Mouse (Mus musculus) embryonic facial prominence, embryonic 14.5 days (tissue): Measurements from ENCODE around the gene Dnmt3l. TPM values are rescaled to one million over a fixed set of nuclear protein-coding genes. Genes with fewer than 3 reads are reported as not detected.
"Not testable (repeated sequence)": the region's sequence is repeated elsewhere in the genome, so short reads cannot be mapped to it uniquely, and the experiment has no call there.

ENCODE experiments used
- ATAC-seq: fragments of 200-750 bp; cut with Nextera tagmentation; 2 replicates; pipeline ENCODE4 v1.8.0; 2017; ENCODE audit warnings: low read depth, moderate number of reproducible peaks, moderate TSS enrichment
- DNase-seq: peaks from one replicate; pipeline ENCODE4 v3.0.0-alpha.2; 2015; ENCODE audit warnings: low spot score
- H3K27ac ChIP-seq: fragments of 300-500 bp; sonication (generic); replicated peaks from 2 replicates; pipeline ENCODE4 v1.5.1; 2014; ENCODE audit warnings: low read depth, mild to moderate bottlenecking, low read length, moderate library complexity
- H3K27me3 ChIP-seq: fragments of 300-500 bp; sonication (generic); replicated peaks from 2 replicates; pipeline ENCODE4 v1.6.1; 2014; ENCODE audit warnings: low read length; ENCODE audit not compliant: control insufficient read depth, insufficient read depth
- H3K36me3 ChIP-seq: fragments of 300-500 bp; sonication (generic); 2 replicates; pipeline ENCODE4 v1.6.1; 2014; ENCODE audit warnings: low read length, mixed read lengths; ENCODE audit not compliant: control insufficient read depth, insufficient read depth
- H3K4me1 ChIP-seq: fragments of 300-500 bp; sonication (generic); 2 replicates; pipeline ENCODE4 v1.6.1; 2014; ENCODE audit warnings: antibody characterized with exemption, low read length; ENCODE audit not compliant: control insufficient read depth, insufficient read depth
- H3K4me2 ChIP-seq: fragments of 300-500 bp; sonication (generic); 2 replicates; pipeline ENCODE4 v1.6.1; 2014; ENCODE audit warnings: low read depth, mild to moderate bottlenecking, low read length, moderate library complexity, mixed read lengths
- H3K4me3 ChIP-seq: fragments of 300-500 bp; sonication (generic); 2 replicates; pipeline ENCODE4 v1.5.1; 2014; ENCODE audit warnings: low read depth, mild to moderate bottlenecking, low read length
- H3K9ac ChIP-seq: fragments of 300-500 bp; sonication (generic); 2 replicates; pipeline ENCODE4 v1.6.1; 2014; ENCODE audit warnings: low read depth, mild to moderate bottlenecking, low read length, moderate library complexity, mixed read lengths
- H3K9me3 ChIP-seq: fragments of 300-500 bp; sonication (generic); 2 replicates; pipeline ENCODE4 v1.6.1; 2016; ENCODE audit warnings: low read length; ENCODE audit not compliant: control insufficient read depth
- WGBS: fragments of 180-500 bp; shearing (Covaris S2); extraction: QIAGEN DNeasy Blood & Tissue Kit; methylation state at CpG from one replicate; pipeline ENCODE4 v1.1.7; 2014; 5-methylcytosine and 5-hydroxymethylcytosine counted together
- polyA plus RNA-seq: library from polyadenylated mRNA; unstranded; fragments of >200 nt; fragmentation: Nextera tagmentation; extraction: Ambion mirVana; gene quantifications from 2 replicates; pipeline ENCODE4 v1.2.1, GENCODE M21; 2014

Dnmt3l gene
- polyA plus RNA-seq, 1 experiment from 2014 or later = not detected

- H3K4me2 ChIP-seq = no peak overlapping the region
- H3K9me3 ChIP-seq = no peaks in the 10 kb centered on the region
- H3K4me3 ChIP-seq = no peak overlapping the region
- H3K36me3 ChIP-seq = no peaks in the 10 kb centered on the region
- 83% methylated on average over 13 of the region's 13 CpGs for WGBS
- no peaks in the 10 kb centered on the region for H3K27me3 ChIP-seq
- no peak for DNase-seq
- H3K27ac ChIP-seq = no peak overlapping the region
- H3K9ac ChIP-seq = no peak overlapping the region
- no peaks in the 10 kb centered on the region for H3K4me1 ChIP-seq
- ATAC-seq = no peak
Observed at GRCm38 (mm10) chr10:78092725-78093029, 50.9 kb downstream of the Dnmt3l start.

- no peaks in the 10 kb centered on the region for H3K9me3 ChIP-seq
- H3K36me3 ChIP-seq = no peaks in the 10 kb centered on the region
- no peak overlapping the region for H3K27ac ChIP-seq
- DNase-seq (no peak), ATAC-seq (no peak)
- H3K27me3 ChIP-seq = no peaks in the 10 kb centered on the region
- H3K4me2 ChIP-seq = no peak overlapping the region
- no peak overlapping the region for H3K4me3 ChIP-seq
- no peak overlapping the region for H3K9ac ChIP-seq
- H3K4me1 ChIP-seq = no peaks in the 10 kb centered on the region
Observed at GRCm38 (mm10) chr10:78095221-78095620, 53.5 kb downstream of the Dnmt3l start.

- H3K4me2 ChIP-seq = no peak overlapping the region
- H3K9ac ChIP-seq = no peak overlapping the region
- no peak for DNase-seq
- no peaks in the 10 kb centered on the region for H3K9me3 ChIP-seq
- H3K27me3 ChIP-seq = no peaks in the 10 kb centered on the region
- ATAC-seq = no peak
- H3K27ac ChIP-seq = no peak overlapping the region
- H3K4me3 ChIP-seq = no peak overlapping the region
- WGBS = 88% methylated on average over 5 of the region's 5 CpGs
- H3K36me3 ChIP-seq = no peaks in the 10 kb centered on the region
- 0 out of 2 replicates have a peak, but pooled peaks cover 2% of the 10 kb centered on the region for H3K4me1 ChIP-seq
Observed at GRCm38 (mm10) chr10:78095954-78096931, 54.5 kb downstream of the Dnmt3l start.

GRCm38 (mm10) chr10:78099860-78100259 lies 58.1 kb downstream of the Dnmt3l start:
- H3K9me3 ChIP-seq, H3K4me1 ChIP-seq, H3K4me2 ChIP-seq, H3K4me3 ChIP-seq, H3K9ac ChIP-seq, DNase-seq, H3K27ac ChIP-seq, H3K27me3 ChIP-seq, ATAC-seq, H3K36me3 ChIP-seq: not testable (repeated sequence)

GRCm38 (mm10) chr10:78100989-78101780 lies 59.4 kb downstream of the Dnmt3l start:
- H3K27me3 ChIP-seq = no peaks in the 10 kb centered on the region
- H3K9me3 ChIP-seq = no peaks in the 10 kb centered on the region
- WGBS = 30% methylated on average over 16 of the region's 16 CpGs
- DNase-seq = peak; percentile 41
- H3K36me3 ChIP-seq = no peaks in the 10 kb centered on the region
- peak overlapping the region; percentile 38 for H3K9ac ChIP-seq
- H3K4me2 ChIP-seq = peak overlapping the region; percentile 58
- H3K4me1 ChIP-seq = peaks cover 4% of the 10 kb centered on the region; the same call in 1 of the 2 replicates
- H3K27ac ChIP-seq = no peak overlapping the region
- H3K4me3 ChIP-seq = peak overlapping the region; percentile 29
- peak; percentile 67 for ATAC-seq

GRCm38 (mm10) chr10:78104555-78105490 lies 63.1 kb downstream of the Dnmt3l start:
- no peak overlapping the region for H3K27ac ChIP-seq

GRCm38 (mm10) chr10:78105548-78105947 lies 63.8 kb downstream of the Dnmt3l start:
- no peak overlapping the region for H3K27ac ChIP-seq
- H3K27me3 ChIP-seq = no peaks in the 10 kb centered on the region
- ATAC-seq (no peak), DNase-seq (no peak)
- no peaks in the 10 kb centered on the region for H3K36me3 ChIP-seq
- H3K4me2 ChIP-seq = no peak overlapping the region
- no peak overlapping the region for H3K4me3 ChIP-seq
- H3K9me3 ChIP-seq = peaks cover 4% of the 10 kb centered on the region; the same call in 1 of the 2 replicates
- no peak overlapping the region for H3K9ac ChIP-seq
- 80% methylated on average over 12 of the region's 12 CpGs for WGBS
- H3K4me1 ChIP-seq = peaks cover 4% of the 10 kb centered on the region; the same call in 1 of the 2 replicates

More at GRCm38 (mm10) chr10:78104555-78105490, 63.1 kb downstream of the Dnmt3l start:
- H3K4me3 ChIP-seq = no peak overlapping the region
- no peaks in the 10 kb centered on the region for H3K36me3 ChIP-seq
- no peak overlapping the region for H3K4me2 ChIP-seq
- H3K4me1 ChIP-seq = peaks cover 4% of the 10 kb centered on the region; the same call in 1 of the 2 replicates
- no peak for ATAC-seq
- 66% methylated on average over 11 of the region's 11 CpGs for WGBS
- H3K9ac ChIP-seq = no peak overlapping the region
- no peaks in the 10 kb centered on the region for H3K27me3 ChIP-seq
- no peak for DNase-seq
- H3K9me3 ChIP-seq = peaks cover 4% of the 10 kb centered on the region; the same call in 1 of the 2 replicates
